In genomic region chr11:102296491-102297472, GRCm38 (mm10) we compare ENCODE assay signal across 8 mouse cellular contexts. TPM values are rescaled to one million over a fixed set of nuclear protein-coding genes. Genes with fewer than 3 reads are reported as not detected.
DNase-seq lines count a peak whose midpoint lies in the region; ATAC-seq and TF ChIP-seq lines count a peak whose summit lies in the region.

TSS of gene Atxn7l3 (minus strand) at chr11:102296631.

- peak; percentile 79 for ATAC-seq in CD4-positive, CD25-positive, alpha-beta regulatory T cell, adult 4 months
- ATAC-seq in heart, embryonic 15.5 days (replicated peaks; ENCODE audit: insufficient number of reproducible peaks, insufficient read depth, low FRiP score, low read depth), result peak; percentile 93
- peak; percentile 92 for ATAC-seq in liver, embryonic 14.5 days (ENCODE audit: insufficient read depth)
- ATAC-seq in neural tube, embryonic 11.5 days (ENCODE audit: insufficient read depth, low FRiP score, low TSS enrichment), result peak; percentile 89
- peak; percentile 94 for ATAC-seq in stomach, postnatal 0 days (ENCODE audit: low FRiP score, low TSS enrichment)

- under 1% methylated on average over 85 of the region's 125 CpGs for WGBS in forebrain, embryonic 10.5 days
- under 1% methylated on average over 69 of the region's 125 CpGs for WGBS in heart, embryonic 15.5 days
- WGBS in liver, embryonic 14.5 days (ENCODE audit: insufficient replicate concordance), result under 1% methylated on average over 105 of the region's 125 CpGs
- WGBS in neural tube, embryonic 11.5 days, result under 1% methylated on average over 55 of the region's 125 CpGs
- 0% methylated on average over 62 of the region's 125 CpGs for WGBS in stomach, postnatal 0 days

- TF ChIP-seq EP300 in liver, embryonic 14.5 days (IDR thresholded peaks at IDR 0.05; ENCODE audit: low read depth), result no peak
- no peak for TF ChIP-seq EP300 in stomach, postnatal 0 days (optimal IDR thresholded peaks at IDR 0.05)

- H3K9me3 ChIP-seq in forebrain, embryonic 10.5 days, result no peaks in the 10 kb centered on the region
- H3K9me3 ChIP-seq in heart, embryonic 15.5 days (replicated peaks), result no peaks in the 10 kb centered on the region
- no peaks in the 10 kb centered on the region for H3K9me3 ChIP-seq in liver, embryonic 14.5 days (ENCODE audit: control insufficient read depth, low read length)
- no peaks in the 10 kb centered on the region for H3K9me3 ChIP-seq in neural tube, embryonic 11.5 days (ENCODE audit: control insufficient read depth, low read length)
- no peaks in the 10 kb centered on the region for H3K9me3 ChIP-seq in stomach, postnatal 0 days (ENCODE audit: control insufficient read depth, low read length)

- peaks cover 33% of the 10 kb centered on the region for H3K36me3 ChIP-seq in forebrain, embryonic 10.5 days (replicated peaks)
- peaks cover 23% of the 10 kb centered on the region for H3K36me3 ChIP-seq in heart, embryonic 15.5 days
- peaks cover 19% of the 10 kb centered on the region for H3K36me3 ChIP-seq in liver, embryonic 14.5 days (replicated peaks; ENCODE audit: control insufficient read depth, insufficient read depth, low read depth)
- peaks cover 8% of the 10 kb centered on the region for H3K36me3 ChIP-seq in neural tube, embryonic 11.5 days (ENCODE audit: control insufficient read depth, insufficient read depth, low read length)
- peaks cover 8% of the 10 kb centered on the region for H3K36me3 ChIP-seq in stomach, postnatal 0 days (ENCODE audit: control insufficient read depth, insufficient read depth, low read length)

- peak within 1 kb of the TSS; percentile 92 for H3K9ac ChIP-seq in heart, embryonic 15.5 days
- H3K9ac ChIP-seq in liver, embryonic 14.5 days (replicated peaks), result peak within 1 kb of the TSS; percentile 84
- peak within 1 kb of the TSS; percentile 95 for H3K9ac ChIP-seq in neural tube, embryonic 11.5 days (ENCODE audit: low read length)
- peak within 1 kb of the TSS; percentile 94 for H3K9ac ChIP-seq in stomach, postnatal 0 days (ENCODE audit: low read length)

- no peak for TF ChIP-seq CTCF in liver, embryonic 14.5 days (IDR thresholded peaks at IDR 0.05; ENCODE audit: low read depth)
- TF ChIP-seq CTCF in stomach, postnatal 0 days (IDR thresholded peaks at IDR 0.05; ENCODE audit: low read depth), result 0 out of 2 replicates have a peak, but pooled peaks have one; percentile 8

- H3K4me2 ChIP-seq in heart, embryonic 15.5 days, result peak within 1 kb of the TSS; percentile 86
- peak within 1 kb of the TSS; percentile 95 for H3K4me2 ChIP-seq in liver, embryonic 14.5 days (ENCODE audit: low read depth)
- H3K4me2 ChIP-seq in neural tube, embryonic 11.5 days (ENCODE audit: low read depth), result peak within 1 kb of the TSS; percentile 70
- peak within 1 kb of the TSS; percentile 79 for H3K4me2 ChIP-seq in stomach, postnatal 0 days (replicated peaks; ENCODE audit: low read depth)

- H3K4me3 ChIP-seq in forebrain, embryonic 10.5 days, result peak within 1 kb of the TSS; percentile 94
- H3K4me3 ChIP-seq in heart, embryonic 15.5 days, result peak within 1 kb of the TSS; percentile 95
- peak within 1 kb of the TSS; percentile 73 to 83 for H3K4me3 ChIP-seq in liver, embryonic 14.5 days (ENCODE audit: insufficient read depth in 1 of 2, low read depth in 2 of 2, low read length in 2 of 2)
- H3K4me3 ChIP-seq in neural tube, embryonic 11.5 days (ENCODE audit: low read depth, low read length), result peak within 1 kb of the TSS; percentile 93
- H3K4me3 ChIP-seq in stomach, postnatal 0 days (ENCODE audit: low read depth, low read length), result peak within 1 kb of the TSS; percentile 84

- H3K27ac ChIP-seq in forebrain, embryonic 10.5 days, result peak within 1 kb of the TSS; percentile 98
- H3K27ac ChIP-seq in heart, embryonic 15.5 days, result peak within 1 kb of the TSS; percentile 100
- peak within 1 kb of the TSS; percentile 89 for H3K27ac ChIP-seq in liver, embryonic 14.5 days
- H3K27ac ChIP-seq in neural tube, embryonic 11.5 days (ENCODE audit: low read depth, low read length), result peak within 1 kb of the TSS; percentile 99
- peak within 1 kb of the TSS; percentile 99 for H3K27ac ChIP-seq in stomach, postnatal 0 days (replicated peaks)

- peaks cover 32% of the 10 kb centered on the region for H3K4me1 ChIP-seq in forebrain, embryonic 10.5 days
- H3K4me1 ChIP-seq in heart, embryonic 15.5 days (replicated peaks), result peaks cover 27% of the 10 kb centered on the region
- peaks cover 9 to 12% of the 10 kb centered on the region in 2 experiments for H3K4me1 ChIP-seq in liver, embryonic 14.5 days (replicated peaks; ENCODE audit: control insufficient read depth in 2 of 2, insufficient read depth in 2 of 2, low read length in 1 of 2)
- H3K4me1 ChIP-seq in neural tube, embryonic 11.5 days (ENCODE audit: control insufficient read depth, insufficient read depth, low read length), result peaks cover 9% of the 10 kb centered on the region; the same call in 1 of the 2 replicates
- peaks cover 6% of the 10 kb centered on the region; the same call in 1 of the 2 replicates for H3K4me1 ChIP-seq in stomach, postnatal 0 days (replicated peaks; ENCODE audit: control insufficient read depth, insufficient read depth)

- no peaks in the 10 kb centered on the region for H3K27me3 ChIP-seq in forebrain, embryonic 10.5 days (ENCODE audit: poor library complexity, severe bottlenecking)
- no peaks in the 10 kb centered on the region for H3K27me3 ChIP-seq in heart, embryonic 15.5 days
- H3K27me3 ChIP-seq in liver, embryonic 14.5 days (ENCODE audit: control insufficient read depth, insufficient read depth, low read length), result no peaks in the 10 kb centered on the region
- H3K27me3 ChIP-seq in neural tube, embryonic 11.5 days (ENCODE audit: control insufficient read depth, insufficient read depth, low read length), result no peaks in the 10 kb centered on the region
- H3K27me3 ChIP-seq in stomach, postnatal 0 days (ENCODE audit: control insufficient read depth, insufficient read depth, low read length), result no peaks in the 10 kb centered on the region

- DNase-seq in c-Kit-negative CD71-positive TER-119-positive erythroid progenitor cells, embryonic 14.5 days (ENCODE audit: low read depth, low spot score), result peak; percentile 96
- DNase-seq in forebrain, embryonic 10.5 days (ENCODE audit: extremely low spot score, low spot score), result peak; percentile 98
- DNase-seq in kidney, postnatal 25 days, result peak; percentile 99 to 100
- DNase-seq in liver, embryonic 14.5 days (ENCODE audit: low read depth in 3 of 3, low spot score in 3 of 3), result peak; percentile 97 to 98 (median 98)
- peak; percentile 99 for DNase-seq in neural tube, embryonic 11.5 days (ENCODE audit: low spot score)
- peak; percentile 100 for DNase-seq in stomach, postnatal 0 days (ENCODE audit: low spot score)

RNA-seq across cellular contexts. Expression of gene Atxn7l3, which starts in this region (rescaled TPM):
- 1 to 10 TPM; 7.2 to 7.3 TPM for polyA plus RNA-seq in CD4-positive, CD25-positive, alpha-beta regulatory T cell, adult 4 months (2017; shearing (Covaris generic))
- 14.1 and 15.6 TPM in 2 replicates for polyA plus RNA-seq in forebrain, embryonic 10.5 days (2016; fragmentation: Nextera tagmentation; extraction: Ambion mirVana)
- polyA plus RNA-seq in heart, embryonic 15.5 days (2015; fragmentation: Nextera tagmentation; extraction: Ambion mirVana), result 6.8 and 8.9 TPM in 2 replicates
- polyA plus RNA-seq in liver, embryonic 14.5 days (2012; rRNA removed), result 11.0 and 11.6 TPM in 2 replicates
- 3.6 and 4.7 TPM in 2 replicates for polyA plus RNA-seq in liver, embryonic 14.5 days (2014; fragmentation: Nextera tagmentation; extraction: Ambion mirVana)
- polyA plus RNA-seq in neural tube, embryonic 11.5 days (2014; fragmentation: Nextera tagmentation; extraction: Ambion mirVana), result 18.8 and 20.0 TPM in 2 replicates
- polyA plus RNA-seq in stomach, postnatal 0 days (2015; fragmentation: Nextera tagmentation; extraction: Ambion mirVana), result 6.9 and 7.3 TPM in 2 replicates

Comparison
In these comparisons a context has a peak if more than half of its experiments do, and no peak if none do; other contexts are left out.
1. Peak in every context shown above with its lines: DNase-seq, ATAC-seq, H3K4me3 ChIP-seq and H3K27ac ChIP-seq.